Mouse (Mus musculus): ENCODE data around the gene Stt3b. TPM values are rescaled to one million over a fixed set of nuclear protein-coding genes. Genes with fewer than 3 reads are reported as not detected.

Gene Stt3b
- polyA plus RNA-seq, 1 experiment from 2014 or later = 51.5 TPM

DNA sequence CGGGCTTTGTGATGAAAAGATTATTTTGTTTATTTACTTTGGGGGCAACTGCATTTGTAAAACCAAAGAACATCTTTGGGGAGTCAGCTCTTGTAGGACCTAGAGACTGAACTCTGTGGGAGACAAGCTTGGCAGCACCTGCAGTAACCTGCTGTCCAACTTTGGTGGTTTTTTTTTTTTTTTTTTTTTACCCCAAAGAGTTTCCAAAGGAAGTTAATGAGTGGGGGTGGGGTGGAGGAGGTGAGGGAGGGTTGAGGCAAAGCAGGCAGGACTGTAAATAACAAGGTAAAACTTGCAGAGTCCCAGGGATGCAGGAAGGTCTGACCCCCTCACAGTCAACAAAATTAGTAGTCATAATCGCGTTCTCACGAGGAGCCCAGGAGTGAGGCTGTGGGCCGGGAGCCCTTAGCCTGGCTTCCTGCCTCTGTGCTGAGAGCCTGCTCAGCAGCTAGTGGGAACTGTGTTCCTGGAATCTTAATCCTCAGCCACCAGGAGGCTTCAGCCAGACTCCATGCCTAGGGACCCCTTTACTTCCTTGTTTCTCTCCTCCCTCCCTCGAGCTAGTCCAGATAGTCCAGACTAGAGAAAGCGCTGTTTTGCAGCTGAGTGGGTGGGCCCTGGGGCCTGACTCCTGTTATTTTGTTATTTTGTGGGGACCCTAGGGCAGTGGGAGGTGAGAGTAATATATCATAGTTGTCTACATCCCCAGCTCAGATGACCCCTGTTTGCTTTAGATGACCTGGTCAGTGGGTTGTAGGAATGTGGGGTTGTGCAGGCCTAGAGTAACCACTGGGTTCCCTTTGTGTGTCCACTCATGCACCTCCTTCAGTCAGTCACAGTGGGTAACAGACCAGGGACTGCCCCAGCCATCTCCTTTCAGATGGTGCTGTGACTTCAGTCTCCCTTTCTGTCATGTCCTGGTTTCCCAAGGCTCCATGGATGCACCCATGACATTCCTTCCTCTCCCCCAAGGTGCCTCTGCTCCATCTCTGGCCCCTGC, 95.3 kb downstream of the Stt3b start:
- Histone ChIP-seq H3K4me3 (ENCODE audit: low read depth, low read length) (no peak overlapping the region), H3K9ac (ENCODE audit: low read depth, low read length) (no peak overlapping the region), H3K27ac (ENCODE audit: low read depth, low read length) (peak overlapping the region; percentile 50; the same call in 1 of the 2 replicates), H3K9me3 (ENCODE audit: control insufficient read depth) (no peaks in the 10 kb centered on the region), H3K4me1 (replicated peaks; ENCODE audit: control insufficient read depth, insufficient read depth, low read length) (0 out of 2 replicates have a peak, but pooled peaks cover 4% of the 10 kb centered on the region), H3K36me3 (ENCODE audit: control insufficient read depth, insufficient read depth) (no peaks in the 10 kb centered on the region; the same call in 1 of the 2 replicates), H3K27me3 (replicated peaks; ENCODE audit: control insufficient read depth, insufficient read depth, low read length) (no peaks in the 10 kb centered on the region), H3K4me2 (replicated peaks; ENCODE audit: low read depth) (no peak overlapping the region)
- WGBS = 29% methylated on average over 7 of the region's 7 CpGs
- no peak for ATAC-seq
- TF ChIP-seq CTCF (IDR thresholded peaks at IDR 0.05; ENCODE audit: low read depth) = peak; percentile 49

DNA sequence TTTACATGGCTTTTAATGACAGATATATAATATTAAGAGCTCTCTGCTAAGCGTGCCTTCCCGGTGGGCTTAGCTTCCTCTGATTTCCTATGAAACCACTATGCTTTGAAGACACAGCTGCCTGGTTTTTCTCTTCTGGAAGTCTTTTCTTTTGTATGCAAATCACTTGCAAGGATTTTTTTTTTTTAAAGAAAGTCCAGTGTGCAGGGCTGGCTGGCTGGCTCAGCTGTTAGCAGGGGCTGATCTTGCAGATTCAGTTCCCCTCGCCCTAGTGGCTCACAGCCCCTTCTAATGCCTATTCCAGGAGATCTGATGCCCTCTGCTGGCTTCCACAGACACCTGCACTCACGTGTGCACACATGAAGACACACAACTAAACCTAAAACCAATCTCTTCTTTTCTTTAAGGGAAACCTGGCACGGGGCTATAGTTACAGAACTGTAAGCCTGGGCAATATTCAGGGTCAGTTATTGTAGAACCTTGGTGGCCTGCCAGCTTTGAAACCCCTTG, 96.4 kb downstream of the Stt3b start:
- no peak overlapping the region for H3K4me2 ChIP-seq (replicated peaks; ENCODE audit: low read depth)
- H3K4me1 ChIP-seq (replicated peaks; ENCODE audit: control insufficient read depth, insufficient read depth, low read length) = 0 out of 2 replicates have a peak, but pooled peaks cover 4% of the 10 kb centered on the region
- no peak for ATAC-seq
- H3K4me3 ChIP-seq (ENCODE audit: low read depth, low read length) = no peak overlapping the region
- no peaks in the 10 kb centered on the region for H3K9me3 ChIP-seq (ENCODE audit: control insufficient read depth)
- WGBS = 91% methylated on average over 5 of the region's 5 CpGs
- peak; percentile 19; the same call in 1 of the 2 replicates for TF ChIP-seq CTCF (IDR thresholded peaks at IDR 0.05; ENCODE audit: low read depth)
- H3K27me3 ChIP-seq (replicated peaks; ENCODE audit: control insufficient read depth, insufficient read depth, low read length) = no peaks in the 10 kb centered on the region
- H3K9ac ChIP-seq (ENCODE audit: low read depth, low read length) = no peak overlapping the region
- no peak overlapping the region for H3K27ac ChIP-seq (ENCODE audit: low read depth, low read length)
- no peaks in the 10 kb centered on the region; the same call in 1 of the 2 replicates for H3K36me3 ChIP-seq (ENCODE audit: control insufficient read depth, insufficient read depth)

DNA sequence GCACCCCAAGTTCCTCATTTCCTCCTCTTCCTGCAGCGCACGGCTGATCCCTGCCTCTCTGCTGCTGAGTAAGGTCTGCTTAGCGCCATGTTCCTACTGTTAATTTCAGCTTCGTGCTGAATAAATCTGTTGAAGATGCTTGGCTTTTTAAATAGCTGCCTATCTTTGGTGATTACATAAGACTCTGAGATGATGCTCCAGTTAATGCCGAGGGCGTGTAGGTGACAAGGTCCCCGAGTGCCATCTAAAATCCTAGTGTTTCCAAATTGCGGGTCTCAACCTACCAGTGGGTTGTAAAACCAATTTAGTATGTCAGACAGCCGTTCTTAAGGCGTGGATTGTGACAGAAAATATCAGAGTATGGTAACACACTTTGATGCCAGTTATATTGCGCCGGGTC, 99.7 kb downstream of the Stt3b start:
- WGBS = 82% methylated on average over 12 of the region's 12 CpGs
- no peak overlapping the region for H3K27ac ChIP-seq (ENCODE audit: low read depth, low read length)

DNA sequence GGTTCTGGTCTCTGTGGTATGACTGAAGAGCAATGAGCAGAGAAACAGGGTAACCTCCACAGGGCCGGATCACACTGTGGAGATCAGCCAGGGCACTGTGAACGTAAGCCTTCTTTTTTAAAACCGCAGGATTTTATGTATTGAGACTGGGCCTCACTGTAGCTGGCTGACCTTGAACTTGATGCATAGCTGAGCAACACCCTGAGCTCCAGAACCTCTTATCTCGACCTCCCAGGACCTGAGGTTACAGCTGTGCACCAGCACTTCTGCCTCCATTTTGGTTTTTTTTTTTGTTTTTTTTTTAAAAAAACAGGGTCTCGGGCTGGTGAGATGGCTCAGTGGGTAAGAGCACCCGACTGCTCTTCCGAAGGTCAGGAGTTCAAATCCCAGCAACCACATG, 100.5 kb downstream of the Stt3b start:
- ATAC-seq = no peak
- 84% methylated on average over 7 of the region's 7 CpGs for WGBS
- Histone ChIP-seq H3K4me1 (replicated peaks; ENCODE audit: control insufficient read depth, insufficient read depth, low read length) (no peaks in the 10 kb centered on the region), H3K4me3 (ENCODE audit: low read depth, low read length) (no peak overlapping the region), H3K9me3 (ENCODE audit: control insufficient read depth) (no peaks in the 10 kb centered on the region), H3K9ac (ENCODE audit: low read depth, low read length) (no peak overlapping the region), H3K27ac (ENCODE audit: low read depth, low read length) (no peak overlapping the region), H3K36me3 (ENCODE audit: control insufficient read depth, insufficient read depth) (peaks cover 11% of the 10 kb centered on the region; the same call in 1 of the 2 replicates), H3K4me2 (replicated peaks; ENCODE audit: low read depth) (no peak overlapping the region), H3K27me3 (replicated peaks; ENCODE audit: control insufficient read depth, insufficient read depth, low read length) (no peaks in the 10 kb centered on the region)
- TF ChIP-seq CTCF (IDR thresholded peaks at IDR 0.05; ENCODE audit: low read depth) = no peak

More for the DNA sequence above, 99.7 kb downstream of the Stt3b start:
- Histone ChIP-seq H3K4me3 (ENCODE audit: low read depth, low read length) (no peak overlapping the region), H3K4me1 (replicated peaks; ENCODE audit: control insufficient read depth, insufficient read depth, low read length) (no peaks in the 10 kb centered on the region), H3K36me3 (ENCODE audit: control insufficient read depth, insufficient read depth) (peaks cover 11% of the 10 kb centered on the region; the same call in 1 of the 2 replicates), H3K9me3 (ENCODE audit: control insufficient read depth) (no peaks in the 10 kb centered on the region), H3K27me3 (replicated peaks; ENCODE audit: control insufficient read depth, insufficient read depth, low read length) (no peaks in the 10 kb centered on the region), H3K4me2 (replicated peaks; ENCODE audit: low read depth) (no peak overlapping the region), H3K9ac (ENCODE audit: low read depth, low read length) (no peak overlapping the region)
- TF ChIP-seq CTCF (IDR thresholded peaks at IDR 0.05; ENCODE audit: low read depth) = no peak
- ATAC-seq = no peak

DNA sequence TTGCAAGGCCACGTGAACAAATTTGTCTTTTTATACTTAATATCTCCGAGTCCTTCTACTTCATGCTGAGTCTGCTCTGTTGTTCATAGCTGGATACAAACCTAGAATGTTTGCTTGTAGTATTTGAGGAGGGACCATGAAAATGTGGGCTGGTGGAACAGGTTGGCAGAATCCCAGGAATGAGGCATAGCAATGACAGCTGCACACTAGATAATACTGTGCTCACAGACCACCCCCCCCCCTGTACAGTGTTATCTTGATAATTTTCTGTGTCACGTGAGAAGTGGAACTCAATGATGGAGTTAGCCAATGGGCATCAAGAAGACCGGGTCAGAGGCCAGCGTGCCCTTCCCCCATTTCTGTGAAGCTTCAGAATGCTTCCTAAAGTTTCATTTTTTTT, 104.0 kb downstream of the Stt3b start:
- no peak overlapping the region for H3K9ac ChIP-seq (ENCODE audit: low read depth, low read length)
- no peak overlapping the region for H3K27ac ChIP-seq (ENCODE audit: low read depth, low read length)
- no peak for TF ChIP-seq CTCF (IDR thresholded peaks at IDR 0.05; ENCODE audit: low read depth)
- H3K36me3 ChIP-seq (ENCODE audit: control insufficient read depth, insufficient read depth) = peaks cover 11% of the 10 kb centered on the region; the same call in 1 of the 2 replicates
- H3K4me3 ChIP-seq (ENCODE audit: low read depth, low read length) = no peak overlapping the region
- ATAC-seq = no peak
- H3K4me2 ChIP-seq (replicated peaks; ENCODE audit: low read depth) = no peak overlapping the region
- no peaks in the 10 kb centered on the region for H3K27me3 ChIP-seq (replicated peaks; ENCODE audit: control insufficient read depth, insufficient read depth, low read length)
- no peaks in the 10 kb centered on the region for H3K4me1 ChIP-seq (replicated peaks; ENCODE audit: control insufficient read depth, insufficient read depth, low read length)
- no peaks in the 10 kb centered on the region for H3K9me3 ChIP-seq (ENCODE audit: control insufficient read depth)
- 53% methylated on average over 5 of the region's 5 CpGs for WGBS

DNA sequence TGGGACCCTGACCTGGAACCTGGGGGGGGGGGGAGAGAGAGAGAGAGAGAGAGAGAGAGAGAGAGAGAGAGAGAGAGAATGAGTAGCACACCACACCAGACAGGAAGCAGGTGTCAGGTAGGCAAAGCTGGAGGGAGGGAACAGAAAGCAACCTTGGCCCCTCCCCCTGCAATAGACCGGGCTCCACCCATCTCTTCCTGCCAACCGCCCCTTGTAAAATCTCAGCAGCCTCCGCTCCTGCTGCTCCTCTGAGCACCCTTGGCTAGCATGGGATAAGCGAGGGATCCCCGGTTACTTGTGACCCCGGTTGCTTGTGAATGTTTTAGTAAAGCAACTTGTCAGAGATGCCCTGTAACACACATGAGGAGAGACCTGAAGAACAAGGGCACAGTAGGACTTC, 104.7 kb downstream of the Stt3b start:
- H3K9me3 ChIP-seq (ENCODE audit: control insufficient read depth) = no peaks in the 10 kb centered on the region
- H3K4me3 ChIP-seq (ENCODE audit: low read depth, low read length) = no peak overlapping the region
- 4% methylated on average over 6 of the region's 6 CpGs for WGBS
- H3K4me2 ChIP-seq (replicated peaks; ENCODE audit: low read depth) = peak overlapping the region; percentile 50
- no peaks in the 10 kb centered on the region for H3K4me1 ChIP-seq (replicated peaks; ENCODE audit: control insufficient read depth, insufficient read depth, low read length)
- TF ChIP-seq CTCF (IDR thresholded peaks at IDR 0.05; ENCODE audit: low read depth) = no peak
- H3K27ac ChIP-seq (ENCODE audit: low read depth, low read length) = no peak overlapping the region
- peak; percentile 76; the same call in 1 of the 2 replicates for ATAC-seq
- peaks cover 11% of the 10 kb centered on the region; the same call in 1 of the 2 replicates for H3K36me3 ChIP-seq (ENCODE audit: control insufficient read depth, insufficient read depth)
- H3K27me3 ChIP-seq (replicated peaks; ENCODE audit: control insufficient read depth, insufficient read depth, low read length) = no peaks in the 10 kb centered on the region
- H3K9ac ChIP-seq (ENCODE audit: low read depth, low read length) = no peak overlapping the region

Measured in intestine, postnatal 0 days (tissue).